Mouse (Mus musculus) intestine, embryonic 16.5 days (tissue): ENCODE results near the gene Gnb3. TPM values are rescaled to one million over a fixed set of nuclear protein-coding genes. Genes with fewer than 3 reads are reported as not detected.
"Not testable (repeated sequence)": the region's sequence is repeated elsewhere in the genome, so short reads cannot be mapped to it uniquely, and the experiment has no call there.

Experiments used
- ATAC-seq: fragments of 200-750 bp; cut with Nextera tagmentation; 2 replicates; pipeline ENCODE4 v1.8.0; 2017; ENCODE audit warnings: moderate TSS enrichment, moderate library complexity
- H3K27ac ChIP-seq: fragments of 300-500 bp; sonication (generic); 2 replicates; pipeline ENCODE4 v1.5.1; 2014; ENCODE audit warnings: mild to moderate bottlenecking, low read length
- H3K27me3 ChIP-seq: fragments of 300-500 bp; sonication (generic); replicated peaks from 2 replicates; pipeline ENCODE4 v1.6.1; 2014; ENCODE audit warnings: low read length, control low read depth, mixed read lengths; ENCODE audit not compliant: control insufficient read depth, insufficient read depth
- H3K36me3 ChIP-seq: fragments of 300-500 bp; sonication (generic); 2 replicates; pipeline ENCODE4 v1.6.1; 2014; ENCODE audit warnings: low read length, control low read depth; ENCODE audit not compliant: control insufficient read depth, insufficient read depth
- H3K4me1 ChIP-seq: fragments of 300-500 bp; sonication (generic); 2 replicates; pipeline ENCODE4 v1.6.1; 2014; ENCODE audit warnings: low read length, control low read depth, mixed read lengths; ENCODE audit not compliant: control insufficient read depth, insufficient read depth
- H3K4me2 ChIP-seq: fragments of 300-500 bp; sonication (generic); 2 replicates; pipeline ENCODE4 v1.6.1; 2014; ENCODE audit warnings: low read depth, low read length, control low read depth
- H3K4me3 ChIP-seq: fragments of 300-500 bp; sonication (generic); 2 replicates; pipeline ENCODE4 v1.5.1; 2014; ENCODE audit warnings: mild to moderate bottlenecking, low read length
- H3K9ac ChIP-seq: fragments of 300-500 bp; sonication (generic); 2 replicates; pipeline ENCODE4 v1.6.1; 2014; ENCODE audit warnings: low read depth, low read length
- H3K9me3 ChIP-seq: fragments of 300-500 bp; sonication (generic); 2 replicates; pipeline ENCODE4 v1.6.1; 2016; ENCODE audit warnings: low read length, control low read depth; ENCODE audit not compliant: control insufficient read depth
- WGBS: fragments of 180-500 bp; shearing (Covaris S2); extraction: QIAGEN DNeasy Blood & Tissue Kit; methylation state at CpG from one replicate; pipeline ENCODE4 v1.1.7; 2014; 5-methylcytosine and 5-hydroxymethylcytosine counted together
- polyA plus RNA-seq: library from polyadenylated mRNA; unstranded; fragments of >200 nt; fragmentation: Nextera tagmentation; extraction: Ambion mirVana; gene quantifications from 2 replicates; pipeline ENCODE4 v1.2.1, GENCODE M21; 2015

Gene Gnb3
- polyA plus RNA-seq, 1 experiment from 2014 or later, result 1.7 TPM

DNA sequence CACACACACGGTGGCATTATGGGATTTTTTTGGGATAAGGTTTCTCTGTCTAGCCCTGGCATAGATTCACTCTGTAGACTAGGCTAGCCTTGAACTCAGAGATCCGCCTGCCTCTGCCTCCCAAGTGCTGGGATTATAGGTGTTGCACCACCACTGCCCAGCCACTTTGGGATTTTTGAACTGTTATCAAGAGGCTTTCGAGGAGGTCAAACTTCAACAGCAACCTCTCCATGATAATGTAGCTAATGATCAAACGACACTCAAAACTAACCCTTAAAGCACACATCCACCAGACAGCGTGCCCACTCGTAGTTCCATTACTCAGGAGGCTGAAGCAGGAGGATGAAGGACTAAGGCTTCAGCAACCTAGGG is 32.1 kb downstream of the Gnb3 start:
- Histone ChIP-seq H3K9me3 (no peaks in the 10 kb centered on the region), H3K27ac (peak overlapping the region; percentile 96), H3K4me1 (peaks cover 34% of the 10 kb centered on the region), H3K36me3 (peaks cover 3% of the 10 kb centered on the region; the same call in 1 of the 2 replicates), H3K27me3 (no peaks in the 10 kb centered on the region), H3K4me2 (peak overlapping the region; percentile 74), H3K4me3 (peak overlapping the region; percentile 57), H3K9ac (peak overlapping the region; percentile 74)
- WGBS, result 55% methylated on average over 6 of the region's 6 CpGs
- ATAC-seq, result no peak

- peaks cover 32% of the 10 kb centered on the region for H3K4me1 ChIP-seq
- H3K9ac ChIP-seq, result no peak overlapping the region
- H3K27me3 ChIP-seq, result no peaks in the 10 kb centered on the region
- no peak overlapping the region for H3K4me3 ChIP-seq
- H3K27ac ChIP-seq, result peak overlapping the region; percentile 96; the same call in 1 of the 2 replicates
- ATAC-seq, result no peak
- WGBS, result 87% methylated on average over 4 of the region's 4 CpGs
- no peak overlapping the region for H3K4me2 ChIP-seq
- no peaks in the 10 kb centered on the region for H3K9me3 ChIP-seq
- peaks cover 3% of the 10 kb centered on the region; the same call in 1 of the 2 replicates for H3K36me3 ChIP-seq
Measured at GRCm38 (mm10) chr6:124807366-124807765, 32.7 kb downstream of the Gnb3 start.

- WGBS, result 76% methylated on average over 7 of the region's 7 CpGs
Measured at GRCm38 (mm10) chr6:124806446-124807140, 33.5 kb downstream of the Gnb3 start.

GRCm38 (mm10) chr6:124805341-124806321 is 34.4 kb downstream of the Gnb3 start:
- Histone ChIP-seq H3K4me1 (peaks cover 22% of the 10 kb centered on the region), H3K9ac (peak overlapping the region; percentile 71), H3K4me3 (peak overlapping the region; percentile 59), H3K9me3 (no peaks in the 10 kb centered on the region), H3K4me2 (peak overlapping the region; percentile 90), H3K27ac (peak overlapping the region; percentile 94), H3K27me3 (no peaks in the 10 kb centered on the region), H3K36me3 (no peaks in the 10 kb centered on the region; the same call in 1 of the 2 replicates)
- peak; percentile 76 for ATAC-seq
- WGBS, result 1% methylated on average over 34 of the region's 34 CpGs

More at GRCm38 (mm10) chr6:124806446-124807140, 33.5 kb downstream of the Gnb3 start:
- H3K4me3 ChIP-seq, result peak overlapping the region; percentile 59
- no peaks in the 10 kb centered on the region for H3K27me3 ChIP-seq
- peak overlapping the region; percentile 90 for H3K4me2 ChIP-seq
- no peaks in the 10 kb centered on the region; the same call in 1 of the 2 replicates for H3K36me3 ChIP-seq
- ATAC-seq, result no peak
- H3K4me1 ChIP-seq, result peaks cover 25% of the 10 kb centered on the region
- peak overlapping the region; percentile 94 for H3K27ac ChIP-seq
- H3K9ac ChIP-seq, result peak overlapping the region; percentile 36
- no peaks in the 10 kb centered on the region for H3K9me3 ChIP-seq

DNA sequence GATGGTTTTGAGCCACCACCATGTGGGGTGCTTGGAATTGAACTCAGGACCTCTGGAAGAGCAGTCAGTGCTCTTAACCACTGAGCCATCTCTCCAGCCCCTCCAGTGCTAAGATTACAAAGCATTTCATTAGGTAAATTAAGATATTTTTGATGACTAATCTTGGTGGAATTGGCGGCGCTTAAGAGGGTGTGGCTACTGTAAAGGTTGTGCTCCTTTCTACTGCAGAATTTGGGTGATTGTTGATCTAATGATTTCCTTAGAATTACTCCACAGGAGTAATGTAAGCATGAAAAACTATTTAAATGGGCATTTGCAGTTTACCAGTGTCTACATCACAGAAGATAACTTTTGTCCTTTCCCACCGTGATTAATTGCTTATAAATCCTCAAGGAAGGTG is 35.7 kb downstream of the Gnb3 start:
- 89% methylated on average over 3 of the region's 3 CpGs for WGBS
- H3K9me3 ChIP-seq, result no peaks in the 10 kb centered on the region
- ATAC-seq, result no peak
- no peaks in the 10 kb centered on the region for H3K36me3 ChIP-seq
- H3K4me1 ChIP-seq, result peaks cover 14% of the 10 kb centered on the region
- no peak overlapping the region for H3K9ac ChIP-seq
- no peak overlapping the region for H3K27ac ChIP-seq
- no peak overlapping the region for H3K4me2 ChIP-seq
- H3K27me3 ChIP-seq, result no peaks in the 10 kb centered on the region
- H3K4me3 ChIP-seq, result no peak overlapping the region

- WGBS, result 95% methylated on average over 4 of the region's 4 CpGs
- H3K27ac ChIP-seq, H3K9me3 ChIP-seq, H3K9ac ChIP-seq, H3K4me3 ChIP-seq, H3K36me3 ChIP-seq, ATAC-seq, H3K4me2 ChIP-seq, H3K27me3 ChIP-seq: not testable (repeated sequence)
- peaks cover 14% of the 10 kb centered on the region for H3K4me1 ChIP-seq
Measured at GRCm38 (mm10) chr6:124803691-124804090, 36.4 kb downstream of the Gnb3 start.

DNA sequence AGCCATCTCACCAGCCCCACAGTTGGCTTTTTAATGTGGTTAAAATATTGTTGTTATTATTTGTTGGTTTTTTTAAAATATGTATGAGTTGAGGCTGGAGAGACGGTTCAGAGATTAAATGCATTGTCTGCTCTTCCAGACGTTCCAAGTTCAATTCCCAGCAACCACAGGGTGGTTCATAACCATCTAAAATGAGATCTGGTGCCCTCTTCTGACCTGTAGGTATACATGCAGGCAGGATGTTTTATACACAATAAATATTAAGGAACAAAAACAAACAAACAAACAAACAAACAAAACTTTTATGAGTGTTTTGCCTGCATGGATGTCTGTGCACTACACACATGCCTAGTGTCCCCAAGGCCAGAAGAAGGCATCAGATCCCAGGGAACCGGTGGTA is 37.0 kb downstream of the Gnb3 start:
- Histone ChIP-seq H3K27ac (no peak overlapping the region), H3K9ac (no peak overlapping the region), H3K4me1 (peaks cover 14% of the 10 kb centered on the region), H3K27me3 (no peaks in the 10 kb centered on the region), H3K4me2 (no peak overlapping the region), H3K4me3 (no peak overlapping the region), H3K36me3 (no peaks in the 10 kb centered on the region), H3K9me3 (no peaks in the 10 kb centered on the region)
- no peak for ATAC-seq
- 84% methylated on average over 3 of the region's 3 CpGs for WGBS

DNA sequence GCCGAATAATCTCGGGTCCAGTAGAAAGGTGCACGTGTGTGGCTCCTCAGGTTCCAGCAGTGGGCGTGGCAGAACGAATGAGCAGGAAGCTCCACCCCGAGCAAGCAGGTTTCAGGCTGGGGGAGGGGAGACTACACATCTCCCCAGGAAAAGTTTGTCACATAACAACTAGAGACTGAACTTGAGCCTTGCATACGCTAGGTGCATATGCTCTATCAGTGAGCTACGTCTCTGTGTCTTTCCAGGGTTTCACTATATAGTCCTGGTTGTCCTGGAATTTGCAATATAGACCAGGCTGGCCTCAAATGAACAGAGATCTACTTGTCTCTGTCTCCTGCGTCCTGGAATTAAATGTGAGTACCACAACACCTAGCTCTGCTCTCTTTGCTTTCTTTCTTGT is 37.7 kb downstream of the Gnb3 start:
- H3K36me3 ChIP-seq, H3K9ac ChIP-seq, H3K9me3 ChIP-seq, H3K27me3 ChIP-seq, H3K4me1 ChIP-seq: not testable (repeated sequence)
- peak; percentile 27 for ATAC-seq
- Histone ChIP-seq H3K27ac (peak overlapping the region; percentile 31), H3K4me3 (peak overlapping the region; percentile 2; the same call in 1 of the 2 replicates), H3K4me2 (peak overlapping the region; percentile 7; the same call in 1 of the 2 replicates)
- WGBS, result 21% methylated on average over 4 of the region's 9 CpGs

GRCm38 (mm10) chr6:124796200-124796599 is 43.9 kb downstream of the Gnb3 start:
- peak; percentile 73 for ATAC-seq
- no peaks in the 10 kb centered on the region for H3K4me1 ChIP-seq
- no peak overlapping the region for H3K4me2 ChIP-seq
- H3K4me3 ChIP-seq, result no peak overlapping the region
- no peak overlapping the region for H3K9ac ChIP-seq
- no peak overlapping the region for H3K27ac ChIP-seq
- H3K27me3 ChIP-seq, result no peaks in the 10 kb centered on the region
- H3K9me3 ChIP-seq, result no peaks in the 10 kb centered on the region
- 74% methylated on average over 2 of the region's 2 CpGs for WGBS
- no peaks in the 10 kb centered on the region for H3K36me3 ChIP-seq
